Mouse (Mus musculus): ENCODE data around the gene Ush1c. TPM values are rescaled to one million over a fixed set of nuclear protein-coding genes. Genes with fewer than 3 reads are reported as not detected.

The Ush1c gene
- total RNA-seq (2023) = under 1 TPM in 1 of 2 experiments, not detected in 1; 0.33 TPM

DNA sequence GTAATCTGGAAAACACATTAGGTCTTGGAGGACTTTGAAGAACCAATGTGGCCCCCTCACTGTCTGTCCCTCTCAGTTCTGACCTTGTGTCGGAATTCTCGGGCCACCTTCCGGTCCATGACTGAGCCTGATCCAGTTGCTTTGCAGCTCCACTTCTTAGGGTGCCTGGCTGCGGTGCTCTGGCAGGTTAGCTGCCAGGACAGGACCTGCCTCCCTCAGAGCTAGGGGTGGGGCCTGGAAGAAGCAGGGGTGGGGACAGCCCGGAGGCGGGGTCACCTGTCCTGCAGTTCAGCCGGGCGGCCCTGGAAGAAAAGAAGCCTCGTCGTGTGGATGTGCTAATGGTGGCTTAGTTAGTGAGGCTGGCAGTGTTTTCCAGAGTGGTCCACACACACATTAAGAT is at the start of gene Ush1c:
Ush1c (minus strand) TSS at position 158 of the 400 bp plus-strand sequence.

DNA sequence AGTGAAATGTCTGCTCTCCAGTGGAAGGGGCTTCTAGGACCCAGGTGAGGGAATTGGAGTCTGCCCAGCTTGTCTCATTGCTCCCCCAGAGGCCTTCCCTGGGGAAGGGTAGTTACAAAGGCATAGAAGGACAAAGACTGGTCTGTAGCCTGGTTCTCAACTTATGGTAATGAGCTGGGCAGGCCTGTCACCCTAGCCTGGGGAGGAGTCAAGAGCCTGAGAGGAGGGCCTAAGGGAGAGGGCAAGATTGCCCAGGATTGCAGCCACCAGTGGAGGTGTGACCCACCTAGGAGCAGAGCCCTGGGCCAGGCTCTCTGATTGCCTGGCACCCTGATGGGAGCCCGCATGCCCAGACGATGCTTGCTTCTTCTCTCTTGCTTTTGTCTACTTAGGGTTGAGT is 2.4 kb upstream of the Ush1c start, which contains the start of gene Otog:
Otog (plus strand) TSS at position 292 of the 400 bp plus-strand sequence.

DNA sequence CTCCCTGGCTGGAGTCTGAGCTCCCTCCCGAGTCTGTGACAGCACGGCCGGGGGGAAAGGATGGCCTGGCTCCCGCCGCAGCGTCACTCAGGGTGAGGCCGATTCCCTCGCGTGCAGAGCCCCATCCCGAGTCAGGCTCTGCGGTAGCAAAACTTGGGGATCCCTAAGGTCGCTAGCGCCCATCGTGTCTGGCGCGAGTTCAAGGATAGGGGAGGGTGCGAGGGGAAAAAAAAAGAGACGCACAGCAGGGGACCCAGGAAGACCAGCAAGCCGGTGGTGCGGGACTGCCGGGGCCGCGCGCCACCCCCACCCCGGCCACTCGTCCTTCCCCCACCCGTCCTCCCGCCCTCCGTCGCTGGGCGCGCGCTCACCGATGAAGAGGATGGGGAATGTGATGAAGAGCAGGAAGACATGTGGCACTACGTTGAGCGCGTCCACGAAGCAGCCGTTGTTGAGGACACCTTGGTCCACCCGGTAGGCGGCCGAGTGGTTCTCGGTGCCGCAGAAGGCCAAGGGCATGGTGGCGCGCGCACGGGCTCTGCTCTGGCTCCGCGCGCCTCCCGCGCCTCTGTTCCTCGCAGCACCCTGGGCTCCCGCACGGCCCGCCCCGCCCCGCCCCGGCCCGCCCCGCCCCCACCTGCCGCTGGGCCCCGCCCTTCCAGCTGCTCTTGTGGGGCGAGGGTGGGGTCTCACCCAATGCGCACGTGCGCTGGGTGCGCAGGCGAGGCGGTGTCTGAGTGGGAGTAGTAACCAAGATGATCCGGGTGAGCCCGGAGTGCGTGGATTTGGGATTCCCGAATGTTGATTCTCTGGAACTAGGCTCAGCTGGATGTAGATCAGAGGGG is 58.6 kb downstream of the Ush1c start, which contains the start of gene Abcc8:
Abcc8 (minus strand) TSS at position 603 of the 845 bp plus-strand sequence.

Other genes starting within 250 kb of the Ush1c start
- not detected for gene Abcc6, start 208.2 kb downstream of the Ush1c start, total RNA-seq (2023)
- gene Nomo1, start 204.8 kb downstream of the Ush1c start, total RNA-seq (2023) = 10 to 100 TPM; 29.1 to 36.7 TPM
- not detected for gene Kcnj11, start 137.7 kb downstream of the Ush1c start, total RNA-seq (2023)
- under 1 TPM; 0.11 to 0.73 TPM for gene Abcc8, start 58.5 kb downstream of the Ush1c start, total RNA-seq (2023)
- gene Otog, start 2.5 kb upstream of the Ush1c start, total RNA-seq (2023) = under 1 TPM; 0.42 to 0.79 TPM
- gene Myod1, start 138.0 kb upstream of the Ush1c start, total RNA-seq (2023) = not detected
- gene Kcnc1, start 158.0 kb upstream of the Ush1c start, total RNA-seq (2023) = under 1 TPM in 1 of 2 experiments, not detected in 1; 0.09 TPM